Mouse (Mus musculus): ENCODE measurements around the gene Phf24. TPM values are rescaled to one million over a fixed set of nuclear protein-coding genes. Genes with fewer than 3 reads are reported as not detected.

Phf24 gene
- total and polyA plus RNA-seq, 2 experiments, result 0.13 to 0.18 TPM

DNA sequence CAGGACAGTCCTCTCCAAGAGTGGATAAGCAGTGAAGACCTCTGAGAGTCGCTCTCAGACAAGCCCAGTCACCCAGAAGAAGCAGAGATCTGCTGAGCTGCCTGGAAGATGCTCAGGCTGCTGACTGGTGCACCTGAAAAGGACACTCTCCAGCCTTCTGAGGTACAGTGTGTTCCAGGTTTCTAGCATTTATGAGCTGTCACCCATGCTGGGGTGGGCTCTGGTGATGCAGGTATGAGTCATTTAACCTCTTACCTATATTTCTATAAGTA lies 35.8 kb upstream of the Phf24 start:
- Histone ChIP-seq H3K27me3 (ENCODE audit: control insufficient read depth, insufficient read depth, low read length) (no peaks in the 10 kb centered on the region), H3K4me1 (ENCODE audit: control insufficient read depth, insufficient read depth, low read length) (no peaks in the 10 kb centered on the region; the same call in 1 of the 2 replicates), H3K9ac (ENCODE audit: low read depth, low read length) (no peak overlapping the region), H3K36me3 (ENCODE audit: control insufficient read depth, insufficient read depth, low read length) (no peaks in the 10 kb centered on the region), H3K4me3 (ENCODE audit: insufficient read depth, low read depth, low read length) (no peak overlapping the region), H3K79me2 (ENCODE audit: control insufficient read depth, insufficient read depth, low read length) (no peaks in the 10 kb centered on the region), H3K27ac (replicated peaks; ENCODE audit: insufficient read depth, low read depth, low read length) (no peak overlapping the region)
- WGBS, result 31% methylated on average over 1 of the region's 1 CpGs
- DNase-seq (ENCODE audit: extremely low read depth, low read depth, low spot score), result no peak
- TF ChIP-seq POLR2A (IDR thresholded peaks at IDR 0.05; ENCODE audit: extremely low read depth, insufficient read depth, low read length) (no peak), CTCF (IDR thresholded peaks at IDR 0.05; ENCODE audit: low read depth, low read length) (no peak)

DNA sequence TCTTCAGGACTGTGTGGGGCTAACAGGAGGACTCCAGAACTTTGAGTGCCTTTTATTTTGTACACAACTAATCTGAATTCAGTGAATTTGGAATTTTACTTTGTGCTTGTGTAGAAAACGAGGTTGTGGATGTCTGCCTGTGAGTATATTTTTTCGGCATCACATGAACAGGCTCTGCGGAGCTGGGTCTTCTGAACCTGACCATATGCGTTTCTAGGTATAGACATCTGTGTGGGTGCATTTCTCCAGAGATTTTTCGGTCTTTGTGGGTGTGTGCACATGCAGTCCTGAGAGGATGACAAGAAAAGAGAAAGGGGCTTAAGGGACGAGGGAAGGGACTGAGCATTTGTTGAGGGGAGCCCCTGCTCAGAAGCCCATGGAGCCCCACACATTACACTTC lies 29.5 kb upstream of the Phf24 start:
- H3K4me1 ChIP-seq (ENCODE audit: control insufficient read depth, insufficient read depth, low read length), result no peaks in the 10 kb centered on the region
- no peak for DNase-seq (ENCODE audit: extremely low read depth, low read depth, low spot score)
- H3K4me3 ChIP-seq (ENCODE audit: insufficient read depth, low read depth, low read length), result no peak overlapping the region
- no peaks in the 10 kb centered on the region for H3K79me2 ChIP-seq (ENCODE audit: control insufficient read depth, insufficient read depth, low read length)
- H3K9ac ChIP-seq (ENCODE audit: low read depth, low read length), result no peak overlapping the region
- no peaks in the 10 kb centered on the region for H3K36me3 ChIP-seq (ENCODE audit: control insufficient read depth, insufficient read depth, low read length)
- H3K27ac ChIP-seq (replicated peaks; ENCODE audit: insufficient read depth, low read depth, low read length), result no peak overlapping the region
- TF ChIP-seq CTCF (IDR thresholded peaks at IDR 0.05; ENCODE audit: low read depth, low read length) (no peak), POLR2A (IDR thresholded peaks at IDR 0.05; ENCODE audit: extremely low read depth, insufficient read depth, low read length) (no peak)
- 86% methylated on average over 6 of the region's 6 CpGs for WGBS
- no peaks in the 10 kb centered on the region for H3K27me3 ChIP-seq (ENCODE audit: control insufficient read depth, insufficient read depth, low read length)

DNA sequence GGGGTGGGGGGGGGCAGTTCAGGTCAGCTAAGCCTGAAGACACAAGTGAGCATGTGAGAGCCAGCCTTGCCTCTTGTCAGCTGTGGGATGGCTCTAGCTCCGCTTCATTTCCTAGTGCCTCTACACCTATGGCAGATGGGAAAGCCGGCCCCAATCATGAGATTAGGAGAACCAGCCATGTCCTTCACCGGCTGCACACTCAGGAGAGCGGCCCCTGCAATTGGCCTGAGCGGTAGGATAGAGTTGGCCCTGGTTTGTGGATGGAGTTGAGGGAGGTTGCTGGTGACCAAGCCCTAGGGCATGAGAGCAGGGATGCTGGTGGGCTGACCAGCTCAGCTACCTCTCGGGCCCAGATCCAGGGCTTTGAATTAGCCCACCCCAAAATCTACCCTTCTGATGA lies 27.7 kb upstream of the Phf24 start:
- H3K79me2 ChIP-seq (ENCODE audit: control insufficient read depth, insufficient read depth, low read length), result no peaks in the 10 kb centered on the region
- WGBS, result 90% methylated on average over 6 of the region's 6 CpGs
- H3K27me3 ChIP-seq (ENCODE audit: control insufficient read depth, insufficient read depth, low read length), result no peaks in the 10 kb centered on the region
- TF ChIP-seq POLR2A (IDR thresholded peaks at IDR 0.05; ENCODE audit: extremely low read depth, insufficient read depth, low read length) (no peak), CTCF (IDR thresholded peaks at IDR 0.05; ENCODE audit: low read depth, low read length) (no peak)
- H3K36me3 ChIP-seq (ENCODE audit: control insufficient read depth, insufficient read depth, low read length), result no peaks in the 10 kb centered on the region
- no peaks in the 10 kb centered on the region for H3K4me1 ChIP-seq (ENCODE audit: control insufficient read depth, insufficient read depth, low read length)
- H3K9ac ChIP-seq (ENCODE audit: low read depth, low read length), result no peak overlapping the region
- DNase-seq (ENCODE audit: extremely low read depth, low read depth, low spot score), result no peak
- H3K27ac ChIP-seq (replicated peaks; ENCODE audit: insufficient read depth, low read depth, low read length), result no peak overlapping the region
- H3K4me3 ChIP-seq (ENCODE audit: insufficient read depth, low read depth, low read length), result no peak overlapping the region

DNA sequence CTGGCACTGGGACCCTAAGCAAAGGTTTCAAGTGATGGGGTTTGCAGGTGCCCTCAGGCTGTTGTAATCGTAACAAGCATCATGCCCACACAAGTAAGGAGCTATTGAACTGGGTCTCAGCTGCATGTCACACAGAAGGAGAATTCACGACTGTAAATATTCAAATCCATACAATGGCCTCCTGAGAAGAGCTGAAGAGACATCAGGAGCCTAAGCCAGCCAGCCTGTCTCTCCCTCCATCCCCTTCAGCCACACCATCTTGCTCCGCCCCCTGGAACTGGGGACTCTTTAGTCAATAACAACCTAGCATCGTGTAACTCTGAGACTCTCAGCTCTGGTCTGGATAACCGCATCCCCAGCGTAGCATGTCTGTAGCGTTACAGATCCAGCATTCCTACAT lies 25.3 kb upstream of the Phf24 start:
- no peak overlapping the region for H3K4me3 ChIP-seq (ENCODE audit: insufficient read depth, low read depth, low read length)
- H3K9ac ChIP-seq (ENCODE audit: low read depth, low read length), result no peak overlapping the region
- H3K4me1 ChIP-seq (ENCODE audit: control insufficient read depth, insufficient read depth, low read length), result no peaks in the 10 kb centered on the region
- no peak for DNase-seq (ENCODE audit: extremely low read depth, low read depth, low spot score)
- no peaks in the 10 kb centered on the region for H3K27me3 ChIP-seq (ENCODE audit: control insufficient read depth, insufficient read depth, low read length)
- TF ChIP-seq POLR2A (IDR thresholded peaks at IDR 0.05; ENCODE audit: extremely low read depth, insufficient read depth, low read length) (no peak), CTCF (IDR thresholded peaks at IDR 0.05; ENCODE audit: low read depth, low read length) (no peak)
- WGBS, result 71% methylated on average over 7 of the region's 7 CpGs
- H3K27ac ChIP-seq (replicated peaks; ENCODE audit: insufficient read depth, low read depth, low read length), result no peak overlapping the region
- H3K36me3 ChIP-seq (ENCODE audit: control insufficient read depth, insufficient read depth, low read length), result no peaks in the 10 kb centered on the region
- H3K79me2 ChIP-seq (ENCODE audit: control insufficient read depth, insufficient read depth, low read length), result no peaks in the 10 kb centered on the region

DNA sequence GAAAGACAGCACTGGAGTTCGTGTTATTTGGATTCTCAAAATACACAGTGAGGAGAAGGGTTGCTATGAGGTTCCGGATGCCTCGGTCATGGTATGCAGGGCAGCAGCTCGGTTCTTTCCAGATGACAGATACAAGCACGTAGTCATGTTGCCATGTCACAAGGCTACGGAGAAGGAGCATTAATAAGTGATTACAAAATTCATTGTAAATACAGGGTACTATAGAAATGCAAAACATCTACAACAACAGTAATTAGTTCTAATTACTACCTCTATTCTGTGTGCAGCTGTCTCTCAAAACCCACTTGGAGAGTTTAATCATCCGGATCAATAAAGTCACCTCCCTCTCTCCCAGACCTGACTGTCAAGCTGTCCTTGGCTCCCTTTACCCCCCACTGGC lies 21.3 kb upstream of the Phf24 start:
- Histone ChIP-seq H3K36me3 (ENCODE audit: control insufficient read depth, insufficient read depth, low read length) (no peaks in the 10 kb centered on the region), H3K9ac (ENCODE audit: low read depth, low read length) (no peak overlapping the region), H3K4me3 (ENCODE audit: insufficient read depth, low read depth, low read length) (no peak overlapping the region), H3K4me1 (ENCODE audit: control insufficient read depth, insufficient read depth, low read length) (no peaks in the 10 kb centered on the region), H3K27ac (replicated peaks; ENCODE audit: insufficient read depth, low read depth, low read length) (no peak overlapping the region), H3K79me2 (ENCODE audit: control insufficient read depth, insufficient read depth, low read length) (no peaks in the 10 kb centered on the region), H3K27me3 (ENCODE audit: control insufficient read depth, insufficient read depth, low read length) (no peaks in the 10 kb centered on the region)
- 78% methylated on average over 7 of the region's 7 CpGs for WGBS
- DNase-seq (ENCODE audit: extremely low read depth, low read depth, low spot score), result no peak
- TF ChIP-seq CTCF (IDR thresholded peaks at IDR 0.05; ENCODE audit: low read depth, low read length), result no peak
- TF ChIP-seq POLR2A (IDR thresholded peaks at IDR 0.05; ENCODE audit: extremely low read depth, insufficient read depth, low read length), result no peak

DNA sequence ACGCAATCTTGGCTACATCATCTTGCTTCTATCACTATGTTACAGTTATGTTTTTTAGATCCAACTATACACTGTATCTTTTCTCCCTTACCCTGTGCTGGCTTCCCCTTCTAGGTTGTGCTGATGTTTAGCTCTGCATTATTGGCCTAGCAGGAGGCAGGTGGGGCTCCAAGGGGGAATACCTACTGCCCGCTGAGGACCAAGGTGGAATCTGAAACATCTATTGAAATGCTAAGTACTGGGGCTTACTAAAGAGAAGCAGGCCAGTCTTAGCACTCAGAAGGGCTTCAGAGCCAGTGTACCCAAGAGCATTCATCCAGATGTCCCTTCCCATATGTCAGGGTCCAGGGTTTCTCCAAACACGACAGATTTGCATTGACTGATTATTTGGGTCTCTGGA lies 17.5 kb upstream of the Phf24 start:
- H3K27me3 ChIP-seq (ENCODE audit: control insufficient read depth, insufficient read depth, low read length), result no peaks in the 10 kb centered on the region
- H3K36me3 ChIP-seq (ENCODE audit: control insufficient read depth, insufficient read depth, low read length), result no peaks in the 10 kb centered on the region
- no peak for DNase-seq (ENCODE audit: extremely low read depth, low read depth, low spot score)
- TF ChIP-seq CTCF (IDR thresholded peaks at IDR 0.05; ENCODE audit: low read depth, low read length) (no peak), POLR2A (IDR thresholded peaks at IDR 0.05; ENCODE audit: extremely low read depth, insufficient read depth, low read length) (no peak)
- H3K9ac ChIP-seq (ENCODE audit: low read depth, low read length), result no peak overlapping the region
- no peaks in the 10 kb centered on the region for H3K79me2 ChIP-seq (ENCODE audit: control insufficient read depth, insufficient read depth, low read length)
- WGBS, result 47% methylated on average over 3 of the region's 3 CpGs
- H3K4me3 ChIP-seq (ENCODE audit: insufficient read depth, low read depth, low read length), result no peak overlapping the region
- H3K4me1 ChIP-seq (ENCODE audit: control insufficient read depth, insufficient read depth, low read length), result no peaks in the 10 kb centered on the region
- no peak overlapping the region for H3K27ac ChIP-seq (replicated peaks; ENCODE audit: insufficient read depth, low read depth, low read length)

Data from liver, adult 2 months (tissue).